Mouse (Mus musculus) cerebellum, adult 18-20 months (tissue): ENCODE data around the gene Jund.
A peak's percentile ranks its signal among the peaks of the same experiment; 100 is the strongest.

Experiments used
- DNase-seq, 2 experiments: peaks; one replicate each; pipeline ENCODE4 v3.0.0; 2021

Jund gene

GRCm38 (mm10) chr8:70730956-70731355 lies 32.2 kb downstream of the Jund start:
- no peak for DNase-seq

DNA sequence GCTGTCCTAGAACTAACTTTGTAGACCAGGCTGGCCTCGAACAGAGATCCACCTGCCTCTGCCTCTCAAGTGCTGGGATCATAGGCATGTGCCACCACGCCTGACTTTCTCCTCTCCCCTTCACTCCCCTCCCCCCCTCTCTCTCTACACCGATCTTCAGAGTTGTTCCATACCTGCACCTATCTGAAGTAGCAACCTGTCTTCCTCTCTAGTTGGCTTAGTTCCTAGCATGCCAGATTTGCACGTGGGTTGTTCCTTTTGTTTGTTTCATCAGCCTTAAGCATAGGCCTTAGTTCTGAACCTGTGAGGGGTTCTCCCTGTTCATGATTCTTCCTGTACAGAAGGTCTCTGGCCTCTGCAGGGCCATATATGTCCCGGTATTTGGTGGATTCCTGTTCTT lies 39.0 kb downstream of the Jund start:
- DNase-seq, result no peak

- no peak for DNase-seq
Observed at GRCm38 (mm10) chr8:70738211-70738610, 39.5 kb downstream of the Jund start.

- DNase-seq, result no peak
Observed at GRCm38 (mm10) chr8:70741661-70742060, 42.9 kb downstream of the Jund start.

GRCm38 (mm10) chr8:70742176-70742575 lies 43.4 kb downstream of the Jund start:
- DNase-seq, result no peak

DNA sequence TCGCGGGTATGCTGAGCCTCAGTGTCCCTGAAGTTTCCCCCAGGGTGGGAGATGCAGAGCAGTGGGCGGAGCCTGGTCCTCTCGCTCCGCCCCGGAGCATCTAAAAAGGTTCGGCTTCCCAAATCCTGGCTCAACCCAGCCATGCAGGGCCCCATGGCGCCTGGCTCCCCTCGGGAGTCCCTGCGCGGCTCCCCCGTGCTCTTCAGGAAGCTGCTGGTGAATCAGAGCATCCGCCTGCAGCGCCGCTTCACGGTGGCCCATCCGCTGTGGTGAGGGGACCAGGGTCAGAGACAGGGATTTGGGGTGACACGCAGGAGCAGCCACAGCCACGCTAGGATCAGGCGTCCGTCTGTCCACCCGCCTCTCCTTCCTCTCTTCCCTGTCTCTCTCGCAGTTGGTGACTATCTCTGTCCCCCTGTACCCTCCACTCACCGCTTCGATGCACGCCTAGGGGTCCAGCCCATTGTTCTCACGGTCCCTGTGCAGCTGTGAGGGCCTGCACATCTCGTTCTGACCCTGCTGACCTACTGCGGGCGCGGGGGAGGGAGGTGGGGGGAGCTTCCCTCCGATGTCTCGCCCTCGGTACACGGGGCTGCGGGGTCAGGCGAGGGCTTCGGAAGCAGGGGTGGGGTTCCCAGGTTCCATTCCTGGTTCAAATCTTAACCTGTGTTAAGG lies 44.4 kb downstream of the Jund start:
- DNase-seq, result no peak

- DNase-seq, result peak in 1 of 2 experiments; percentile 45
Observed at GRCm38 (mm10) chr8:70743656-70744590, 45.2 kb downstream of the Jund start.

DNA sequence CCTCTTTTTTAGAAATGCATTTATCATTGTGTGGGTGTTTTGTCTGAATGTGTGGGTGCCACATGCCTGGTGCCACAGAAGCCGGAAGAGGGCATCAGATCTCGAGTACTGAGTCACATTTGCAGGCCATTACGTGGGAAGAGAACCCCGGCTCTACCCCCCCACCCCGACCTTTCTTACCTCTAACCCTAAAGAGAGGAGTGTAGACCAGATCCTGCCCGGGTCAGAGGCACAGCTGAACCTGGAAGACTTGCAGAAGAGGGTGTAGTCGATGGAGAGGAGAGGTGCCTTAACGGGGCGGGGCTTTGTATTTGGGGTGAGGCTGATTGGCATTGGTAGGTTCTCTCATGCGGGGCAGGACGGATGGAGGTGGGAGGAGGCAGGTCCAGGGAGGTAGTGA lies 46.1 kb downstream of the Jund start:
- DNase-seq, result no peak

DNA sequence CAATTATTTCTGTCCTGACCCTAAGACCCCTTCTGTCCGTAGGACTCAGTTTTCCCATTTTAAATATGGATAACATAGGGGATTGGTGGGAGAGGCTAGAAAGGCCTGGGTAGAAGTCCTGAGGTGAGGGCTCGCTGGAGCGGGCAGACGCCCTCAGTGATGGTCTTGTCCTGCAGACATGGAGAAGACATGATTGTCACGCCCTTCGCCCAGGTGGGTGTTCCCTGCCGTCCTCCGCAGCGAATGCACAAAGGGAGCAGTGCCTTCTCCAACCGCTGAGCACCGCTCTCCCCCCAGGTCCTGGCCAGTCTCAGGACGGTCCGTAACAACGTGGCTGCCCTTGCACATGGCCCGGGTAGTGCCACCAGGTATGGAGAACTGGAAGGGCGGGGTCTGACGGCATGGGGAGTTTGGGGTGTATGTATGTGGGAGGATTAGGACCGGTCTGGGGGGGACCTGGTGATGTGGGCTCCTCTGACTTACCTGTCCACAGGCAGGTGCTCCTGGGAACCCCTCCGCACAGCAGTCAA lies 47.0 kb downstream of the Jund start:
- no peak for DNase-seq

DNA sequence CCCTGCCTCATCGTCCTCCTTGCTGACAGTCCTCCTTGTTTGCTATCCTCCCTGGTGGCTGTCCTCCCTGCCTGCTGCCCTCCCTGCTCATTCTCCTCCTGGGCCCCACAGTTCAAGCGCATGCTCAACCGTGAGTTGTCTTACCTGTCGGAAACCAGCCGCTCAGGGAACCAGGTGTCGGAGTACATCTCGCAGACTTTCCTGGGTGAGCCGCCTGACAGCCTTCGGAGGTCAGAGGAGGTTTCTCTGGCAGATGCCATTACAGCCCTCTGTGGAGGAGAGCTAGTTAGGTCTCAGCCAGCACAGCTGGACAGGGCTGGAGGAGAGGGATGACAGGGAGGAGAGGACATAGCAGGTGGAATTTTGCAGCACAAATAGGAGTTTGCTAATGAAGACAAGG lies 47.9 kb downstream of the Jund start:
- DNase-seq, result no peak

DNA sequence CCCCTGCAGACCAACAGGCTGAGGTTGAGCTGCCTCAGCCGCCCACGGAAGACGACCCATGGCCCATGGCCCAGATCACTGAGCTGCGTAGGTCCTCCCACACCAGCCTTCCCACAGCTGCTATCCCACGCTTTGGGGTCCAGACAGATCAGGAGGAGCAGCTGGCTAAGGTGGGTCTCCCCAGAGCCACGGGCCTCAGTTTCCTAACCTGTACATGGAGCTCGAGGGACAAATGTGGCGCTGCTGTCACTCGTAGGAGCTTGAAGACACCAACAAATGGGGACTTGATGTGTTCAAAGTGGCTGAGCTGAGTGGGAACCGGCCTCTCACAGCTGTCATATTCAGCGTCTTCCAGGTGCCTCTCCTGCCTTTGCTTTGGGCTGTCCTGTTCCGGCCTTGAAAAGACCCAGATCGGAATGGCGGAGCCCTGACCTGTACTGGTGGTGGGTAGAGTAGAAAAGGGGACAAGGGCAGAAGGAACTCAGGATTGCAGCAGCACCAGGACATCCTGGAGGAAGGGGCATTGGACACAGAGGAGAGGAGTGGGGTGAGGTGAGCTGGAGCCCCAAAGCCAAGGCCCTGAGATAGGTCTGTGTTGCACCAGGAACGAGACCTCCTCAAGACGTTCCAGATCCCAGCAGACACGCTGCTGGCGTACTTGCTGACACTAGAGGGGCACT lies 48.6 kb downstream of the Jund start:
- no peak for DNase-seq

- no peak for DNase-seq
Observed at GRCm38 (mm10) chr8:70748246-70749096, 49.7 kb downstream of the Jund start.

DNA sequence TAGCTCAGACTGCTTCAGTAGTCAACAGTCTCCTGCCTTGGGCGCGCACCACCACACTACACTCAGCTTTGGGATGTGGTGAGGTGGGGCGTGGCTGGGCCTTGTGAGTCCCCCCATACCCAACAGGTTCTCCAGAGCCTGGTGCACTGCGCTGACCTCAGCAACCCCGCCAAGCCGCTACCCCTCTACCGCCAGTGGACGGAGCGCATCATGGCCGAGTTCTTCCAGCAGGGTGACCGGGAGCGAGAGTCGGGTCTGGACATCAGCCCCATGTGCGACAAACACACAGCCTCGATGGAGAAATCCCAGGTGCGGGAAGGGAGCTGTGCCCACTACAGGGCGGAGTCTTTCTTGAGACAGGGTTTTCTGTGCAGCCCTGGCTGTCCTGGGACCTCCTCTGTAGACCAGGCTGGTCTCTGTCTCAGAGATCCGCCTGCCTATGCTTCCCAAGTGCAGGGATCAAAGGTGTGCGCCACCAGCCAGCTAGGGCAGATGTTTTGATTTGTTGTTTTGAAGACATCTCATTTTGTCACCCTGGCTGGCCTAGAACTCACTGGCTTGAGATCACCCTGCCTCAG lies 50.4 kb downstream of the Jund start:
- DNase-seq, result no peak
